Mouse (Mus musculus) adrenal gland, adult (tissue): ENCODE data around the gene Pde11a.

ENCODE experiments used
- DNase-seq, 2 experiments: peaks; one replicate each; pipeline ENCODE4 v3.0.0; 2022 to 2023; ENCODE audit warnings: low spot score in 1 of 2; ENCODE audit not compliant: inconsistent age in 2 of 2

The Pde11a gene

DNA sequence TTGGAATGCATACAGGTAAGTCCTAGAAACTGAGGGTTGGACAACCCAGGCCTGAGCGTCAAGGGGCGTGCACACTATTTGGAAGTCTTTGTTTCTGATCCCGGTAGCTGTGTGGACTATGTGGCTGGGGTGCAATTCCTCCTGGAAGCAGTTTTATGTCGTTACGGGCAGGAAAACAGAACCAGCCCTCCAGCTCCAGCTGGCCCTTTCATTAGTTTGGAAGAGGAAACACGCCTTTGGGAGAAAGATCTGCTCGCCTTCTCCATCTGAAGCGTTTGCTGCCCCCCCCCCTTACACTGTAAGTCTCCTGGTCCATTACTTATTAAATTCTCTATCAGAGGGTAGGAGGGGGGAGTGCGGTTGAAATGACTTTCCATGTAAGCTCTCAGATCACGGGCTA, 279.0 kb downstream of the Pde11a start:
- no peak for DNase-seq

DNA sequence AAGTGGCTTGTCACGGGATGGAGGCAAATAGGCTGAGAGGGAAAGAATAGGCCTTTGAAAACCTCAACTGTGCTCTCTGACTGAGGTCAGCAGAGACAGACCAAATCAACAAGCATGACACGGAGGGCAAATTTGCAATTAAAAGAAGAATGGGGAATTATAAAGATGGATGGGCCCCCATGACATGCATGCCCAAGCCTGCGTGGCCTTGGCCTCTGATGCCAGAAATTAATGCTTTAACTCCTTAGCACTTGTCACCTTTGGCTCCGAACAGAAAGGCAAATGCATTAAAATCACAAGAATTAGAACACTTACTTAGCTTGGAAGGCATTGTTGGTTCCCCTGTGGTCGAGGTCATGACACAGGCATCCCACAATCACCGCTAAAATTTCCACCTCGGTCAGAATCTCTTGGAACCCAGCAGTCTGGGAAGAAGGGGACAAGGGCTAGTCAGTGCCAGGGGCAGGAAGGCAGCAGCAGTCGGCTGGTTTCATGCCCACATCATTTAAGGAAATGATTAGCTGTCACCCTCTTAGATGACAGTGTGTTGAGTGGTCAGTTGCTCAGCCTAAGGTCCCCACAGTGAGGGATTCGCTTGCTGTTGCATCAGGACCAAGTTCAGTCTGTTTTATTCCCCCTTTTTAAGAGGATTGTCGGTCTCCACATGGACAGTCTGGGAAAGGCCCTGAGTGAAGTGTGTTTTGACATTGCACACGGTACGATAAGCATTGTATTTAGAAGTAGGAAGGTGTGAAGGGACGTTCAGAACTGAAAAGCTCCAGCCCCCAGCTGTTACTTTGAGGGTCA, 279.7 kb downstream of the Pde11a start:
- no peak for DNase-seq

DNA sequence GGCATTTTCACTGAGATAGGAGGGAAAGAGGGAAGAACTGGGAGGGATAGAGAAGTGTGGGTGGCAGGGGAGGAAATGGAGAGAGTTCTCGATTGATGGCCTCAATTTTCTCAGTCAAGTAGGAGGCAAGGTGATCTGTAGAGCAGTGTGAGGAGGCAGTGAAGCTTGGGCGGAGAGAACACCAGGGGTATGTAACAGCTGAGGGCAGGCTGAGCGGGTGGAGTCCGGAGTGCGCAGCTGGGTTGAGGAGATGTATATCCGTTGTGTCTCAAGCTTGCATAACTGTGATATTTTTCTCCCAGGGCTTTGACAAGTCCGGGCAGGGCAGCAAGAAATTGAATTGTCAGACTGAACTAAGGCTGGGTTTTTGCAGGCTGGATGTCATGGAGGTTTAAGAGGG, 281.0 kb downstream of the Pde11a start:
- no peak for DNase-seq

DNA sequence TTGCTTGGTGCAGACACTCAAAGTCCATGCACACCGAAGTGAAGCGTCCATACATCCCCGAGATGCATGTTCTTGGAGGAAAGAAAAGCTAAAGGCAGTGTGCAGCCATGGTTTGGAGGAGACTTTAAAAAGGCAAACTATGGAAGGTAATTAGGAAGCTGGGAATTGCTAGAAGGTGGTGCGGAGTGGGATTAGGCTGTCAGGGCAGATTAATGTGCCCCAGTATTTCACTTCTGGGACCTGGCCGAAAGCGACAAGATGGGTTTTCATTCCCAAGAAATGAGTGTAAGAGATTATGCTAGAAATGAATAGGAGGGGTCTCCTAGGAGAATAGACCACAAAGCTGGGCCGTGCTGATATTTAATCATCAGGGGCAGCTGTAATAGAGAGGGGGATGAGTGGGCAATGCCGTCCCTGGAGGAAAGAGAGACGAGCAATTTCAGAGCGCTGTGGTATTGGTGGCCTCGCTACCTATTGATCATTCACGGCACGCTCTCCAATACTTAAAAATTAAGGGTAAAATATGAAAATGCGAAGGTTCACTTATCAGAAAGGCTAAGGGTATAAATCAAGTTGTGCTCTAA, 284.7 kb downstream of the Pde11a start:
- no peak for DNase-seq

DNA sequence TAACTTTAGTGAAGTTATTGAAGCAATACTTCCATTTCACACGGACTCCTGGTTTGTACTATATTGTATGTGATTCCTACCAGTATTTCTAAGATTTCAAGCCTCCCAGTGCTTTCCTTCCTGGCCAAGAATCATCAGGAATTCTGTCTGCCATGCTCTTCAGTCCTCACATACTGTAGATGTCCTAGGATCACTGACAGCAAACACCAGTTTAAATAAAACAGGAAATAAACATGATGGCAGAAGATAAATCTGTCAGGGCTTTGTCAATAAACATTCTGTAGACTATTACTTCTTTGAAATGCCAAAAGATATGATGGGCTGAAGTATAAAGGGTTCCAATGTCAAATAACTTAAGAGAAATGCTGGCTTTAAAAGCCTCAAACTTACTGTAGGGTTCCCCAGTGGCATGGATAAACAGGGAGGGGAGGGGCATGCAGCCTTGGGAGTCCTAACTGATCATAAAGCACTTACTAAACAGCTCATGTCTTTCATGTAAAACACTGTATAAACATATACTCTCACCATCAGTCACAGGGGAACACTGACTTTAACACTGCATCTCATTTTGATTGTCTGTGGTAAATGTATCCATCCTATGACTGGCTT, 285.6 kb downstream of the Pde11a start:
- DNase-seq = no peak

DNA sequence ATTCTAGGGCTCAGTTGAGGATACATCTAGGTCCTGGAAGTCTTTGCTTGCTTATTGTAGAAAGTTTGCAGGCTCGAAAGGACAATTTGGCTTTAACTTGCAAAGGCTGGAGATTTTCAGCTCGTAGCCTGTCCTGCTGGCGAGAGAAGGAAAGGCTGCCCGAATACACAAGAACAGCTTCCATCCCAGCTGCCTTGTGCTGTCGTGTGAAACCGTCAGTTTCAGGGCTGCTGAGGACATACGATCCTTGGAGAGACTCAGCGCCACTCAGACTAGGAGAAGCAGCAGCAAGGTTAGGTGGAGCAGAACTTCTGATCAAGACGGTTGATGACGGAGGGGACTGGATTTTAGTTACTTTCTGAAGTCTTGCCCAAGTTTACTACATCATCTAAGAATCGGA, 287.2 kb downstream of the Pde11a start:
- no peak for DNase-seq

DNA sequence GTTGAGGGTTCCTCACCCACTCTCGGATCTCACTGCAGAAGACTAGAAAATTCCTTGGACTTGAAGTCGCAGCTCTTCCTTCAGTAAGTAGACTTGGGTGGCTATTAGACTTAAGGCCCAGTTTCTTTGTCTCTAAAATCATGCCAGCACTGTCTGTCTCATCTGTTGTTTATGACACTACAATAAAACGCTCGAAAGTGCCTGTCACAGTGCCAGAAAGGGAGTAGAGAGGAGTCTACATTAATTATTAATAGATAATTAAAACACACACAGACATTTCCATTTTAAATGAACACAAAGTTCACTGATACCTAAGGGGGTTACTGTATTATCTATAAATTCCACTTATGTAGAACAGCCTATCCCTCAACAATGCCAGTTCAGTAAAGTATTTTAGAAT, 287.7 kb downstream of the Pde11a start:
- no peak for DNase-seq

DNA sequence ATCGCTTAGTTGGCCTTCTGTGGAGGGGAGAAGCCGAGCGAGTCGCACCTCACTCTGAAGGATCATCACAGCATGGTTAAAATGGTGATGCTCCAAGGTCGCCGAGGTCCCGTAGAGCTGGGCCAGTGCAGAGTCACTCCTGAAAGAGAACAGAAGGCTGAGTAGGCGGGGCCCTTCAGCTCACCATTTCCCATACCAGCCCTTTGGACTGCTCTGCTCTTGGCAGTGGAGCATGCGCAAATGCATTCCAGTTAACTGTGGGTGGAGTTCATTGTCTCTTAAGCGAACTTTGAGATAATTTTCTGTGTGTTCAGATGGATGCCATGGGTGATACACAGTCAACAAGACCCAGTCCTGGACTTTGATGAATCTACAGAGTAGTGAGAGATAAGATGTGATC, 288.5 kb downstream of the Pde11a start:
- DNase-seq = peak; percentile 33 to 60

DNA sequence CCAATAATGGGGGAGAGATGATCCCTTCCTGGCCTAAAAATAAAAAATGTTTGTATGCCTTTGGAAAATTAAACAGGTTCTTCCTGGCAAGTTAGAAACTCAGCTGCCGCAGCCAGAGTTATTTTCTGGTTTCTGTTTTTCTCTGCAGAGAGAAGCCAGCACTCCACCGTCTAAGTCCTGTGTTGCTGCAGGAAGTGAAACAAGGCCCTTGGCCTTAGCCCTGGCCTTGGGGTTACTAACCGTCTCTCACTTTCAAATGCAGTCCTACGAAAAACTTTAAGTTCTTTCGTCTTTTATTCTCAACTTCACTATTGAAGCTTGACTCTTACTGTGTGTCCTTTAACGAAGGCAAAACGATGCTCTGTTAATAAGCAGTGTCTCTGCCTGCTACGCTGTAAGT, 289.0 kb downstream of the Pde11a start:
- no peak for DNase-seq

DNA sequence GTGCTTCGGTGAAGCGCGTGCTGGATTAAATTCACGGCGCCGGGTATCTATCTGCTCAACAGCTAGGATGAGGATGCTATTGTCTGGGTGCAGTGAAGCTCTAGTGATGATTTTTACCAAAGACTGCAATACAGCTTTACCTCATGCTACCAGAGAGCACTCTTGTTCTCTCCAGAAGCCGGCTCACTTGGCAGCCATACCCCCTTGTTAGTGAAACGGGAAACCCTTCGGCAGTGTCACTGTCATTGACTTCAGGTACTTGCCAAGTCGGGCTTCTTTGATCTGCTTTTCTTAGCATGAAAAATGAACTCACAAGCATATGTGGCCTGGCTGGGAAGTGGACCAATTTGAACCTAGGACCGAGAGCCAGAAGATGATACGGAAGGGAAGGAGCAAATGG, 290.8 kb downstream of the Pde11a start:
- no peak for DNase-seq

DNA sequence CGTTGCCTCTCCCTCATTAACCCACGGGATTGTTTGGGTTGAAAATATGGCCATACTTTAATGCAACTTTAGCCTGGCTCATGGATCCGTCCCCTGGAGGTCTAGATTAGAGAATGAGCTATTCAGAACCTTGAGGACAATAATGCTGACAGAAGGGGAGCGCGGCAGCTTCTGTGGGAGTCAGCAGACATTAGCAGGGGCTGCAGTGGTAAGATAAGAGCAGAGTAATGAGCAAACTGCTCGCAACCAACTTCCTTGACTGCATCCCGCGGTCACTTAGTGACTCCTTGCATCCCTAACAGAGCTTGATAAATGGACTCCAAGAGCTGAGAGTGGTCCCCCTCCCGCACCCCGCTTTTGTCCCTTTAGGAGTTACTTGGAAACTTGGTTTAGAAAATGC, 296.4 kb downstream of the Pde11a start:
- DNase-seq = no peak

DNA sequence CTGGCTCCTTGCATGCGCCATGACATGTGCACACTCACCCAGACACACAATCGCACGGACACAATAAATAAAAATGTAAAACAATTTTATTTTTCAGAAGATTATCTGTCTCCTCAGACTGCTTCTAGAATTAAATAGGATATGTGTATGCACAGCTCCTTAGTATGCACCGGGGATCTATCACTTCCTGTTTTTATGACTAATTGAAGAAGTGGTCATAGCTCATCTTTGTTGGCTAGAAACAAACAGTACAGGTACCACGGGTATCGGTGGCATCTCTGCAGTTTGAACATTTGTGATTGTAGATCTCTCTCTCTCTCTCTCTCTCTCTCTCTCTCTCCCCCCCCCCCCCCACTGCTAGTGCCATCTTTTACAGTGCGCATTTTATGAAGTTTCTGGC, 298.5 kb downstream of the Pde11a start:
- DNase-seq = no peak

DNA sequence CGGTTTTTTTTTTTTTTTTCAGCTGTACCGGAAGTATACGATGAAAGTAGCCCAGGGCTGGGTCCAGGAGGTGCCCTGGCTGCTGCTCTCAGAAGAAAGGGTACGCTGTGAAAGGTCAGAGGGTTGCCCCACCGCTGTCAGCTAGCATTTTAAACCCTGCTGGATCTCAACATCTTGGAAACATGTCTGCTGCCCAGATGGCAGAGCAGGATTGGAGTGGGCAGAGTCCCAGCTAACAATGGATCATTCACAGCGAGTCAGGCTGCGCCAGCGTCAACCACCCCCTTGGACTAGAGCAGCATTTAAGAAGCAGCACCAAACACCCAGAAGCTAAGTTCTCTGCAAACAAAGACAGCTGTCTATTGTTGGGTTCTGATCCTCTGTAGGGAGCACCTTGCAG, 308.5 kb downstream of the Pde11a start:
- peak; percentile 42 to 75 for DNase-seq

DNA sequence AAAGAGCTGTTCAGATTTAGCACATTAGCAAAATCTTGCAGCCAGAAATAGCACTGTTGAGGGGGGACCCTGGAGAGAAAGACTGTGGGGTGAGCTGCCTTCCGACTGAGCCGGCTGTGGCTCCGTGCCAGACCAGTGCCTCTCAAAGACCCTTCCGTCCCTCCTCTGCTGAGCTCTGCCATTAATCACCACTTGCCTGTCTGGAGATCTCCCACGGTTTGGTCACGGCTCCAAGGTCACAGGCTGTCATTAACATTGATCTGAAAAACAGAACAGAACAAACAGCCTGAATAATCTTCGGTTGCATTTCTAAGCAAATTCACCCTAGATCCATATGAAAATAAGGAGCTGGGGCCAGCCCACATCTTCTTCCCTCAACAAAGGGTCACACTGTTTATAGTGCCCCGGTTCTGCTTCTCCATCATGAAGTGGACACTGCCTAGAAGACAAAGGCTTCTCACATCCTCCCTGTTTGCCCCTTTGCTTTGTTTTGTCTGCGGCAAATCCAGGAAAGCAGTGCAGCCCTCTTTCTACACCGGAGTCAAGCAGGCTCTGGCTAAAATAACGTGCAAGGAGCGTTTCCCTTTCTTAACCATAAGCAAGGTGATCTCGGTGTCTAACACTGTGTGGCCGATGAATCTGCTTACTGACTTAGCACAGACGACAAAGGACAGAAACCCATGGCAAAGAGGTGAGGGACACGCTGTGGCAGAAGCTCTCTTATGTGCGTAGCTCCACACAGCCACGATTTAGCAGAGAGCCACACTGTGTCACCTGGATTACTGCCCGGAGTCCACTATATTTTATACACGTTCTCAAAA, 309.3 kb downstream of the Pde11a start:
- peak; percentile 62 to 77 for DNase-seq

DNA sequence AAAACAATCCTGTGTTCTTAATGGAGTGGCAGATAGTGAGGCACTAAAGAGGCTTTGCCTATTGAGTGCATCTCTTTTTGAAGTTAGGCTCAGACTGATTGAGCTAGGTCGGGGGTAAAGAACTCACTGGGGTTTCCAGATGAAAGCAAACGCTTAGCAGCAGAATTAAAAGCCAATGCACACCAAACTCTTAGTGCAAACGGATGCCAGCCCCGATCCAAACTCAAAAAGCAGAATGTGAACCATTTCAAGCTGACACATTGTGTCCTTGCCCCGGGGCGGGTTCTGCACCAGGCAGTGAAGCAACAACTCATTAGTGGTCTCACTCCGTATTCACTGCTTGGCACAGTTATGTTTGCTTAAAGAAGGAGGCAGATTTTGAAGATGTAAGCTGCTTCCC, 321.7 kb downstream of the Pde11a start:
- DNase-seq = peak in 1 of 2 experiments; percentile 30

DNA sequence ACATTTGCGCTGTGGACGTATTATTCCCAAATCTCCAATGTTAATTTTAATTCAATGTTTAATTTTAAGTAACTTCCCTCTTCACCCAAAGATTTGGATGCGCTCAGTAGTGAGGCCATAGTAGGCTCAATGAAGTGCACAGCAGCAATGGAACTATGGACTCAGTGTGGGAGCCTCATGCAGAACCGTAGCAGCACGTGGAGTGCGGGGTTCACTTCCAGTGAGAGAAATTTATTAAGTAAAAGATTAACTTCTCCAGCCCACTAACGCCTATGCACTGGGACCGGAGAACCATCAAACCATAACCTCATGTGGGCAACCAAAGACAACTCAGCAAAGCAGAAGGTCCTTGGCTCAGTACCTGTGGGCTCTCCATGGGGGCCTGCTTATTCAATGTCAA, 322.4 kb downstream of the Pde11a start:
- no peak for DNase-seq

DNA sequence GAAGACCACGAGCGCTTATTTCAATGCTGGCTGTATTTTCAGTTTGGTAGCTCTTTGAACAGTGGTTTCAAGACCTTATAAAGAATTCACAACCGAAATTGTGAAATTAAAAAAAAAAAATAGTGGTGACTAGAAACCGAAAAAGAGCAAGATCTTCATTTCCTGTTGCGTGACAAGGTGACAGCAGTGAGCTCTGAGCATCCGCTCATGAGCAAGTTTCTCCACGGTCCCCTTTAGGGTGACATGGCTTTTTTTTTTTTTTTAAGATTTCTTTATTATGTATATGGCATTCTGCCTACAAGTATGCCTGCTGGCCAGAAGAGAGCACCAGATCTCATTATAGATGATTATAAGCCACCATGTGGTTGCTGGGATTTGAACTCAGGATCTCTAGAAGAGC, 323.1 kb downstream of the Pde11a start:
- no peak for DNase-seq

DNA sequence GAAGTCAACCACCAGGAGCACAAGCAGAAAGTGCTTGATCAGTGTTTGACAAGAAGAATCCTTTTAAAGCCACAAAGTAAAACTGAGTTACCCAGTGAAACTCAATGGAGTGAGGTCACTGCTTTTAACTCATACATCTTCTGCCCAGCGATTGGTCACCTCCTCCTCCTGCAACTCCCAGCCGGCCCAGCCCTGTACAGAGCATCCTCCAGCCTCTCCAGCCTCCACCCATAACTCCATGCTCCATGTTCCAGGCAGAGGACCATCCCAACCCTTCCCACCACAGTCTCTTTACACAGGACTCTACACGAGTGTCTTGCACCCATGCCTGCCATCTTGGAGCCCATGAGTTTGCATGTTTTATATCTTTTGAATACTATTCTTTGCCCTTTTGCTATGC, 323.9 kb downstream of the Pde11a start:
- DNase-seq = no peak

DNA sequence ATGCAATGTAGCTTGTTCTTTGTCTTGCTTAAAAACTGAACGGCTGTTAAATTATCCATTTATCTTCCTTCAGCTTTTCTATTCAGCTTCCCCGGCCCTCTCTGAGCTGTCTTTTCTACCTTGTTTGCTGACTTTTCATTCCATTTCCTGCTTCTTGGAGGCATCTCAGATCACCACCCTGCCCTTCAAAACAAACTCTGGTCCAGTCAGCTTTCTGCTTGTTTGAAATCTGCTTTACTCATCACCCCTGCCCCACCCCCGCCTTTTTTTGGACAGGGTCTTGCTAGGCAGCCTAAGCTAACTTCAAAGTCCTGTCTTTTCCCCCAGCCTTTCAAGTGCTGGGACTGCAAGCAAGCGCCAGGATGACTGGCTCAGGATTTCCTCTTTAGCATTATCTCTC, 332.4 kb downstream of the Pde11a start:
- no peak for DNase-seq

DNA sequence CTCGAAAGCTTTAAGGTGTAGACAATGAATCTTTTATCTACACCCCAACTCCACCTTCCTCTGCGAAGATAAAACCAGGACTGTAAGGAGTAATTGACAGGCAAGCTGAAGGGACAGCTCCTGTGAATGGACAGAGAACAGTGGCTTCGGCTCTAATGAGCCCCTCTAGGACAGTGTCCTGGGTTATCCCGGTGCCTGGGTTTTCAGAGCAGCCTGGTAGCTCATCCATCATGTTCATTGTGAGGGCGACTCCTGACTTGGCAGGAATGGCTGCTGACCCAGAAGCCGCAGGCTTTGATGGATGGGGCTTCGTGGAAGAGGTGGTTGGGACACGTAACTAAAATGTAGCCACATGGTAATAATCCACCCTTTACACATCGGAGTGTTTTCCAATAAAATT, 335.7 kb downstream of the Pde11a start:
- no peak for DNase-seq

DNA sequence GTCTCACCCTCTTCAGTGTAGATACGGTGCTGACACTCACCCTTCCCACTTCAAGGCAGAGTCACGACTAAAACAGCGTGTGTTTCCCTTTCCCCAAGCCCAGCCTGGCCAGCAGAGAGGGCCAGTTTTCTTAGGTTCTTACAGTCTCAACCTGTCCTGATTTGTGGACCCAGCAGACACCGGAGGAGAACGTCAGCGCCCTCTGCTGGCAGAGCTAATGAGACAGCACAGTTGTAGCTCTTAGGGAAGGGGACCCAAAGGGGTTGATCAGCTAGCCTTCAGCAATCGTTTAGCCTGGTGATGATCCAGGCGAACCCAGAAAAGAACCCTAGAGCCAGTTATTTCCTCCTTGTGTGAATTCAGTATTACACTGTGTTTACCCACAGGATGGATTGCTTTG, 337.2 kb downstream of the Pde11a start:
- peak; percentile 56 to 84 for DNase-seq

DNA sequence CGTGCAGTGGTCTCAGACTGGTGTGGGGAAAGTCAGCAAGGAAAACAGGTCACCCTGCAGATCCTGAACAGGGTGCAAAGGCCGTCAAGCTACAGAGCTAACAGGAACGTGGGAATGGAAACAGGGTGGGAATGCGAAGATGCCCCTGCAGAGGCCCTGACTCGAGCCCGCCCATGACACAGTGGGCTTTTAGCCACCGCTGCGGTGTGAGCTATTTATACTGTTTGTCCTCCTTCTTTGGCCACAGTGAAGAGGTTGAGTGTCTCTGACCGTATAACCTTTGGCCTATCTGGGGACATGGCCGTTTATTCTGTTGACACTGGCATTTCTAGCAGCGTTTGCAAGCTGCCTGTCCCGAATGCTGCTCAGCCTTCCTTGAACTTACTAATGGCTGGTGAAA, 338.9 kb downstream of the Pde11a start:
- DNase-seq = no peak
